16 mouse cellular contexts compared by ENCODE assay signal in the genomic region with DNA sequence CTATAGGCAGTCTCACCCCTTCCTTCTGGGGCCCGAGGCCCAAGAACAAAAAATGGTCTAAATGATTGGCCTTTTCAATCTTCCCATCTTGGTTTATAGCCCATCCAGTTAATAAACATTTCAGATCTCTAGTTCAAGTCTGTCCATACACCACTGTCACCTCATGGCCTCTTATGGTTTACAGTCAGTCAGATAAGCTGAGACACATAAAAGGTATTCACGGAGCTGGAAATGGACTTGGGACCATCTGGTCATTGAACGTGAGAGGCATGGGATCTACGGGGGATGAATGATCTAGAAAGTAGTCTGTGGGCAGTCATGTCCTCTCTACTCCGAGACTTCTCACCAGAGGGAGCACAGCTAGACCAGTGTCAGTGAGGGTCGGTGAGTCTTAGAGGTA.
"Had no signal": no experiment of that assay in that cellular context is flagged by ENCODE, and none has a peak within 500 bp of the region (broad histone marks: within the 10 kb centered on the region; RNA-seq: fewer than 3 reads in every experiment).

No protein-coding gene starts in this region.

- DNase-seq: retina, postnatal 1 day; right cerebral cortex, adult 18-20 months; right cerebral cortex, postnatal 14 days; right cerebral cortex, postnatal 25 days; right cerebral cortex, postnatal 4 days; spleen, adult 18-20 months; thymus, adult 18-20 months; thymus, adult 2 months; thymus, postnatal 14 days; thymus, postnatal 25 days; thymus, postnatal 36 days; thymus, postnatal 4 days had no signal

- H3K27ac ChIP-seq: neural tube, embryonic 13.5 days; neural tube, embryonic 15.5 days; stomach, embryonic 15.5 days; stomach, postnatal 0 days had no signal

- H3K4me1 ChIP-seq: neural tube, embryonic 13.5 days; neural tube, embryonic 15.5 days; stomach, embryonic 15.5 days had no signal

- H3K4me2 ChIP-seq: neural tube, embryonic 13.5 days; neural tube, embryonic 15.5 days; stomach, embryonic 15.5 days had no signal

- H3K9ac ChIP-seq: neural tube, embryonic 13.5 days; neural tube, embryonic 15.5 days; stomach, embryonic 15.5 days had no signal

- H3K27me3 ChIP-seq: neural tube, embryonic 13.5 days; neural tube, embryonic 15.5 days; stomach, embryonic 15.5 days had no signal

- H3K36me3 ChIP-seq: neural tube, embryonic 13.5 days; neural tube, embryonic 15.5 days; stomach, embryonic 15.5 days had no signal

- H3K9me3 ChIP-seq: neural tube, embryonic 13.5 days; neural tube, embryonic 15.5 days; stomach, embryonic 15.5 days had no signal

- H3K4me3 ChIP-seq: neural tube, embryonic 13.5 days; neural tube, embryonic 15.5 days; stomach, embryonic 15.5 days had no signal
